Mouse (Mus musculus): ENCODE measurements around the gene Zbtb17. TPM values are rescaled to one million over a fixed set of nuclear protein-coding genes. Genes with fewer than 3 reads are reported as not detected.
A peak's percentile ranks its signal among the peaks of the same experiment; 100 is the strongest.

Zbtb17 gene
- polyA plus RNA-seq, 1 experiment = 69.2 TPM

GRCm38 (mm10) chr4:141504471-141504870, 60.0 kb downstream of the Zbtb17 start:
- no peak for TF ChIP-seq POLR2A (IDR thresholded peaks at IDR 0.05; ENCODE audit: borderline replicate concordance, extremely low read depth, insufficient read depth, insufficient read length, poor library complexity, severe bottlenecking)
- no peak for TF ChIP-seq CTCF (IDR thresholded peaks at IDR 0.05; ENCODE audit: borderline replicate concordance, extremely low read depth, insufficient read depth, insufficient read length)
- DNase-seq (ENCODE audit: low read depth) = no peak

- TF ChIP-seq POLR2A (IDR thresholded peaks at IDR 0.05; ENCODE audit: borderline replicate concordance, extremely low read depth, insufficient read depth, insufficient read length, poor library complexity, severe bottlenecking) (no peak), CTCF (IDR thresholded peaks at IDR 0.05; ENCODE audit: borderline replicate concordance, extremely low read depth, insufficient read depth, insufficient read length) (no peak)
- DNase-seq (ENCODE audit: low read depth) = no peak
Observed at GRCm38 (mm10) chr4:141505810-141506209, 61.4 kb downstream of the Zbtb17 start.

- TF ChIP-seq CTCF (IDR thresholded peaks at IDR 0.05; ENCODE audit: borderline replicate concordance, extremely low read depth, insufficient read depth, insufficient read length) (no peak), POLR2A (IDR thresholded peaks at IDR 0.05; ENCODE audit: borderline replicate concordance, extremely low read depth, insufficient read depth, insufficient read length, poor library complexity, severe bottlenecking) (no peak)
- peak; percentile 95 for DNase-seq (ENCODE audit: low read depth)
Observed at GRCm38 (mm10) chr4:141506352-141506751, 61.9 kb downstream of the Zbtb17 start.

GRCm38 (mm10) chr4:141506893-141507292, 62.4 kb downstream of the Zbtb17 start:
- peak; percentile 38 for DNase-seq (ENCODE audit: low read depth)
- TF ChIP-seq CTCF (IDR thresholded peaks at IDR 0.05; ENCODE audit: borderline replicate concordance, extremely low read depth, insufficient read depth, insufficient read length) (peak; percentile 23; the same call in 1 of the 2 replicates), POLR2A (IDR thresholded peaks at IDR 0.05; ENCODE audit: borderline replicate concordance, extremely low read depth, insufficient read depth, insufficient read length, poor library complexity, severe bottlenecking) (no peak)

GRCm38 (mm10) chr4:141510457-141510856, 66.0 kb downstream of the Zbtb17 start:
- no peak for DNase-seq (ENCODE audit: low read depth)
- no peak for TF ChIP-seq POLR2A (IDR thresholded peaks at IDR 0.05; ENCODE audit: borderline replicate concordance, extremely low read depth, insufficient read depth, insufficient read length, poor library complexity, severe bottlenecking)

GRCm38 (mm10) chr4:141512145-141512544, 67.7 kb downstream of the Zbtb17 start:
- no peak for TF ChIP-seq CTCF (IDR thresholded peaks at IDR 0.05; ENCODE audit: borderline replicate concordance, extremely low read depth, insufficient read depth, insufficient read length)
- no peak for TF ChIP-seq POLR2A (IDR thresholded peaks at IDR 0.05; ENCODE audit: borderline replicate concordance, extremely low read depth, insufficient read depth, insufficient read length, poor library complexity, severe bottlenecking)
- no peak for DNase-seq (ENCODE audit: low read depth)

- no peak for DNase-seq (ENCODE audit: low read depth)
- TF ChIP-seq CTCF (IDR thresholded peaks at IDR 0.05; ENCODE audit: borderline replicate concordance, extremely low read depth, insufficient read depth, insufficient read length) (no peak), POLR2A (IDR thresholded peaks at IDR 0.05; ENCODE audit: borderline replicate concordance, extremely low read depth, insufficient read depth, insufficient read length, poor library complexity, severe bottlenecking) (no peak)
Observed at GRCm38 (mm10) chr4:141514179-141514641, 69.8 kb downstream of the Zbtb17 start.

Other genes starting within 250 kb of the Zbtb17 start
- gene Rsg1, start 230.7 kb upstream of the Zbtb17 start, polyA plus RNA-seq (2012; rRNA removed) = 5.2 and 5.5 TPM in 2 replicates
- 1.5 and 2.6 TPM in 2 replicates for gene Arhgef19, start 205.2 kb upstream of the Zbtb17 start, polyA plus RNA-seq (2012; rRNA removed)
- 4.1 and 6.4 TPM in 2 replicates for gene Epha2, start 143.4 kb upstream of the Zbtb17 start, polyA plus RNA-seq (2012; rRNA removed)
- gene Fam131c, start 76.4 kb upstream of the Zbtb17 start, polyA plus RNA-seq (2012; rRNA removed) = 21.3 and 29.0 TPM in 2 replicates
- gene Clcnka, start 45.9 kb upstream of the Zbtb17 start, polyA plus RNA-seq (2012; rRNA removed) = 0.11 and 0.19 TPM in 2 replicates
- gene Clcnkb, start 28.6 kb upstream of the Zbtb17 start, polyA plus RNA-seq (2012; rRNA removed) = 0.03 TPM in 1 of 2 replicates, not detected in the other
- 0.10 TPM in 1 of 2 replicates, not detected in the other for gene Hspb7, start 23.9 kb upstream of the Zbtb17 start, polyA plus RNA-seq (2012; rRNA removed)
- 0.69 and 0.93 TPM in 2 replicates for gene Srarp, start 8.5 kb upstream of the Zbtb17 start, polyA plus RNA-seq (2012; rRNA removed)
- gene Spen, start 93.9 kb downstream of the Zbtb17 start, polyA plus RNA-seq (2012; rRNA removed) = 9.9 and 32.7 TPM in 2 replicates
- gene Fblim1, start 161.4 kb downstream of the Zbtb17 start, polyA plus RNA-seq (2012; rRNA removed) = 34.7 and 50.7 TPM in 2 replicates
- gene Tmem82, start 174.0 kb downstream of the Zbtb17 start, polyA plus RNA-seq (2012; rRNA removed) = 0.14 and 0.44 TPM in 2 replicates
- 0.40 and 0.42 TPM in 2 replicates for gene Slc25a34, start 179.2 kb downstream of the Zbtb17 start, polyA plus RNA-seq (2012; rRNA removed)
- gene Plekhm2, start 220.2 kb downstream of the Zbtb17 start, polyA plus RNA-seq (2012; rRNA removed) = 55.0 and 56.0 TPM in 2 replicates
- gene Rsc1a1, start 240.9 kb downstream of the Zbtb17 start, polyA plus RNA-seq (2012; rRNA removed) = 6.7 and 7.2 TPM in 2 replicates